Mouse (Mus musculus): ENCODE results near the gene Rtn4rl1. TPM values are rescaled to one million over a fixed set of nuclear protein-coding genes. Genes with fewer than 3 reads are reported as not detected.

Rtn4rl1 gene
- total and polyA plus RNA-seq, 3 experiments: 7.5 to 9.4 (median 8.4) TPM

GRCm38 (mm10) chr11:75263964-75264312, 70.4 kb downstream of the Rtn4rl1 start:
- TF ChIP-seq EP300 (IDR thresholded peaks at IDR 0.05; ENCODE audit: insufficient read depth, low read depth, low read length) (no peak), POLR2A (IDR thresholded peaks at IDR 0.05; ENCODE audit: insufficient read depth, low read depth, low read length) (no peak), CTCF (IDR thresholded peaks at IDR 0.05) (no peak)
- 65% methylated on average over 6 of the region's 6 CpGs for WGBS
- Histone ChIP-seq H3K9ac (ENCODE audit: low read depth, low read length) (no peak overlapping the region), H3K36me3 (ENCODE audit: control insufficient read depth, insufficient read depth, low read length) (no peaks in the 10 kb centered on the region), H3K4me1 (ENCODE audit: control insufficient read depth, insufficient read depth, low read length) (peaks cover 19% of the 10 kb centered on the region), H3K27ac (no peak overlapping the region), H3K27me3 (ENCODE audit: control insufficient read depth, insufficient read depth, low read length) (no peaks in the 10 kb centered on the region), H3K79me2 (replicated peaks; ENCODE audit: control insufficient read depth, insufficient read depth, low read length) (no peaks in the 10 kb centered on the region), H3K4me3 (no peak overlapping the region)
- peak in 1 of 2 experiments; percentile 18 for DNase-seq
- intact Hi-C loops (cut with DNase I): no loop called here

DNA sequence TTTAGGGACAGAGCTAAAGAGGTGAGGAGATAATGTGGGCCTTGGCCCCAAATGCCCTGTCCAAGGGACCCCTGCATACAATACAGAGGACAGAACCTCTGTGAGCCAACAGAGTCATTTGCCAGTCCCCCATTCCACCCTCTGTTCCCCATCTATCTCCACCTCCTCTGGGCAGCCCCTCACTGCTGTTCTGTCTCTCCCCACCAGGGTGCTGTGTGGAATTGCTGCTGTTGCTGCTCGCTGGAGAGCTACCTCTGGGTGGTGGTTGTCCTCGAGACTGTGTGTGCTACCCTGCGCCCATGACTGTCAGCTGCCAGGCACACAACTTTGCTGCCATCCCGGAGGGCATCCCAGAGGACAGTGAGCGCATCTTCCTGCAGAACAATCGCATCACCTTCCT, 71.0 kb downstream of the Rtn4rl1 start:
- DNase-seq: no peak
- Histone ChIP-seq H3K4me3 (no peak overlapping the region), H3K36me3 (ENCODE audit: control insufficient read depth, insufficient read depth, low read length) (no peaks in the 10 kb centered on the region), H3K27me3 (ENCODE audit: control insufficient read depth, insufficient read depth, low read length) (no peaks in the 10 kb centered on the region), H3K27ac (no peak overlapping the region), H3K79me2 (replicated peaks; ENCODE audit: control insufficient read depth, insufficient read depth, low read length) (no peaks in the 10 kb centered on the region), H3K4me1 (ENCODE audit: control insufficient read depth, insufficient read depth, low read length) (peaks cover 20% of the 10 kb centered on the region), H3K9ac (ENCODE audit: low read depth, low read length) (no peak overlapping the region)
- intact Hi-C loops (cut with DNase I): no loop called here
- 89% methylated on average over 6 of the region's 6 CpGs for WGBS
- TF ChIP-seq POLR2A (IDR thresholded peaks at IDR 0.05; ENCODE audit: insufficient read depth, low read depth, low read length) (no peak), EP300 (IDR thresholded peaks at IDR 0.05; ENCODE audit: insufficient read depth, low read depth, low read length) (no peak), CTCF (IDR thresholded peaks at IDR 0.05) (no peak)

GRCm38 (mm10) chr11:75265545-75265944, 72.0 kb downstream of the Rtn4rl1 start:
- H3K27ac ChIP-seq: no peak overlapping the region
- no peaks in the 10 kb centered on the region for H3K79me2 ChIP-seq (replicated peaks; ENCODE audit: control insufficient read depth, insufficient read depth, low read length)
- TF ChIP-seq CTCF (IDR thresholded peaks at IDR 0.05) (no peak), POLR2A (IDR thresholded peaks at IDR 0.05; ENCODE audit: insufficient read depth, low read depth, low read length) (no peak), EP300 (IDR thresholded peaks at IDR 0.05; ENCODE audit: insufficient read depth, low read depth, low read length) (no peak)
- no peak overlapping the region for H3K4me3 ChIP-seq
- no peaks in the 10 kb centered on the region for H3K36me3 ChIP-seq (ENCODE audit: control insufficient read depth, insufficient read depth, low read length)
- no peak overlapping the region for H3K9ac ChIP-seq (ENCODE audit: low read depth, low read length)
- WGBS: 81% methylated on average over 15 of the region's 15 CpGs
- H3K4me1 ChIP-seq (ENCODE audit: control insufficient read depth, insufficient read depth, low read length): peaks cover 20% of the 10 kb centered on the region
- no peaks in the 10 kb centered on the region for H3K27me3 ChIP-seq (ENCODE audit: control insufficient read depth, insufficient read depth, low read length)
- intact Hi-C loops (cut with DNase I): no loop called here
- DNase-seq: no peak

GRCm38 (mm10) chr11:75267826-75268281, 74.3 kb downstream of the Rtn4rl1 start:
- Histone ChIP-seq H3K27me3 (ENCODE audit: control insufficient read depth, insufficient read depth, low read length) (no peaks in the 10 kb centered on the region), H3K36me3 (ENCODE audit: control insufficient read depth, insufficient read depth, low read length) (no peaks in the 10 kb centered on the region), H3K27ac (peak overlapping the region; percentile 74), H3K9ac (ENCODE audit: low read depth, low read length) (no peak overlapping the region; the same call in 1 of the 2 replicates), H3K4me3 (no peak overlapping the region), H3K4me1 (ENCODE audit: control insufficient read depth, insufficient read depth, low read length) (peaks cover 17% of the 10 kb centered on the region), H3K79me2 (replicated peaks; ENCODE audit: control insufficient read depth, insufficient read depth, low read length) (no peaks in the 10 kb centered on the region)
- WGBS: 16% methylated on average over 9 of the region's 9 CpGs
- TF ChIP-seq CTCF (IDR thresholded peaks at IDR 0.05): no peak
- TF ChIP-seq EP300 (IDR thresholded peaks at IDR 0.05; ENCODE audit: insufficient read depth, low read depth, low read length): peak; percentile 65; the same call in 1 of the 2 replicates
- intact Hi-C loops (cut with DNase I): loop anchor here (2.0 kb wide), 1 partner anchor 17 kb away; no protein-coding TSS in a partner anchor
- peak; percentile 73 to 78 for DNase-seq

GRCm38 (mm10) chr11:75268492-75268891, 74.9 kb downstream of the Rtn4rl1 start:
- Histone ChIP-seq H3K9ac (ENCODE audit: low read depth, low read length) (no peak overlapping the region), H3K4me3 (0 out of 2 replicates have a peak overlapping the region, but pooled peaks have one; percentile 6), H3K79me2 (replicated peaks; ENCODE audit: control insufficient read depth, insufficient read depth, low read length) (no peaks in the 10 kb centered on the region), H3K4me1 (ENCODE audit: control insufficient read depth, insufficient read depth, low read length) (peaks cover 15% of the 10 kb centered on the region), H3K27me3 (ENCODE audit: control insufficient read depth, insufficient read depth, low read length) (no peaks in the 10 kb centered on the region), H3K36me3 (ENCODE audit: control insufficient read depth, insufficient read depth, low read length) (no peaks in the 10 kb centered on the region), H3K27ac (peak overlapping the region; percentile 74)
- WGBS: 25% methylated on average over 5 of the region's 5 CpGs
- peak in 1 of 2 experiments; percentile 64 for DNase-seq
- no peak for TF ChIP-seq POLR2A (IDR thresholded peaks at IDR 0.05; ENCODE audit: insufficient read depth, low read depth, low read length)
- TF ChIP-seq EP300 (IDR thresholded peaks at IDR 0.05; ENCODE audit: insufficient read depth, low read depth, low read length): 0 out of 2 replicates have a peak, but pooled peaks have one; percentile 57
- no peak for TF ChIP-seq CTCF (IDR thresholded peaks at IDR 0.05)
- intact Hi-C loops (cut with DNase I): loop anchor here (2.0 kb wide), 1 partner anchor 18 kb away; no protein-coding TSS in a partner anchor

- no peak for DNase-seq
- WGBS: 67% methylated on average over 4 of the region's 4 CpGs
- H3K4me1 ChIP-seq (ENCODE audit: control insufficient read depth, insufficient read depth, low read length): peaks cover 15% of the 10 kb centered on the region
- H3K4me3 ChIP-seq: no peak overlapping the region
- no peak overlapping the region for H3K27ac ChIP-seq
- H3K36me3 ChIP-seq (ENCODE audit: control insufficient read depth, insufficient read depth, low read length): no peaks in the 10 kb centered on the region
- no peaks in the 10 kb centered on the region for H3K27me3 ChIP-seq (ENCODE audit: control insufficient read depth, insufficient read depth, low read length)
- H3K9ac ChIP-seq (ENCODE audit: low read depth, low read length): no peak overlapping the region
- intact Hi-C loops (cut with DNase I): loop anchor here (2.0 kb wide), 1 partner anchor 18 kb away; no protein-coding TSS in a partner anchor
- H3K79me2 ChIP-seq (replicated peaks; ENCODE audit: control insufficient read depth, insufficient read depth, low read length): no peaks in the 10 kb centered on the region
- TF ChIP-seq EP300 (IDR thresholded peaks at IDR 0.05; ENCODE audit: insufficient read depth, low read depth, low read length) (no peak), POLR2A (IDR thresholded peaks at IDR 0.05; ENCODE audit: insufficient read depth, low read depth, low read length) (no peak), CTCF (IDR thresholded peaks at IDR 0.05) (no peak)
These were observed 75.6 kb downstream of the Rtn4rl1 start for GRCm38 (mm10) chr11:75269213-75269612.

All from heart, adult 2 months (tissue).